Mouse (Mus musculus) intestine, postnatal 0 days (tissue): Measurements from ENCODE around the gene Aimp1. TPM values are rescaled to one million over a fixed set of nuclear protein-coding genes. Genes with fewer than 3 reads are reported as not detected.
A peak's percentile ranks its signal among the peaks of the same experiment; 100 is the strongest.

Experiments used
- ATAC-seq: fragments of 200-750 bp; cut with Nextera tagmentation; 2 replicates; pipeline ENCODE4 v1.8.0; 2017; ENCODE audit warnings: mild to moderate bottlenecking, moderate TSS enrichment, moderate library complexity
- H3K27ac ChIP-seq: fragments of 300-500 bp; sonication (generic); 2 replicates; pipeline ENCODE4 v1.5.1; 2014; ENCODE audit warnings: mild to moderate bottlenecking, low read depth, low read length, moderate library complexity
- H3K27me3 ChIP-seq: fragments of 300-500 bp; sonication (generic); replicated peaks from 2 replicates; pipeline ENCODE4 v1.6.1; 2014; ENCODE audit warnings: low read length, mixed read lengths; ENCODE audit not compliant: control insufficient read depth, insufficient read depth
- H3K36me3 ChIP-seq: fragments of 300-500 bp; sonication (generic); 2 replicates; pipeline ENCODE4 v1.6.1; 2014; ENCODE audit warnings: mild to moderate bottlenecking, moderate library complexity; ENCODE audit not compliant: control insufficient read depth, insufficient read depth
- H3K4me1 ChIP-seq: fragments of 300-500 bp; sonication (generic); replicated peaks from 2 replicates; pipeline ENCODE4 v1.6.1; 2014; ENCODE audit warnings: antibody characterized with exemption, low read length, mixed read lengths; ENCODE audit not compliant: control insufficient read depth, insufficient read depth
- H3K4me2 ChIP-seq: fragments of 300-500 bp; sonication (generic); replicated peaks from 2 replicates; pipeline ENCODE4 v1.6.1; 2014; ENCODE audit warnings: low read depth, mild to moderate bottlenecking, moderate library complexity
- H3K4me3 ChIP-seq: fragments of 300-500 bp; sonication (generic); 2 replicates; pipeline ENCODE4 v1.5.1; 2014; ENCODE audit warnings: low read depth, low read length
- H3K9ac ChIP-seq: fragments of 300-500 bp; sonication (generic); 2 replicates; pipeline ENCODE4 v1.6.1; 2014; ENCODE audit warnings: mild to moderate bottlenecking, low read depth, low read length
- H3K9me3 ChIP-seq: fragments of 300-500 bp; sonication (generic); 2 replicates; pipeline ENCODE4 v1.6.1; 2016; ENCODE audit warnings: mixed run types; ENCODE audit not compliant: control insufficient read depth
- CTCF ChIP-seq: sonication (generic); IDR thresholded peaks from 2 replicates; pipeline ENCODE4 v1.5.1; 2016; ENCODE audit warnings: low read depth, mild to moderate bottlenecking, control low read depth, antibody characterized with exemption, moderate library complexity
- WGBS: fragments of 180-500 bp; shearing (Covaris S2); extraction: QIAGEN DNeasy Blood & Tissue Kit; methylation state at CpG from one replicate; pipeline ENCODE4 v1.1.7; 2014; 5-methylcytosine and 5-hydroxymethylcytosine counted together
- polyA plus RNA-seq: library from polyadenylated mRNA; unstranded; fragments of >200 nt; fragmentation: Nextera tagmentation; extraction: Ambion mirVana; gene quantifications from 2 replicates; pipeline ENCODE4 v1.2.1, GENCODE M21; 2015

The Aimp1 gene
- polyA plus RNA-seq, 1 experiment from 2014 or later: 73.0 TPM

GRCm38 (mm10) chr3:132629601-132630239 lies 54.5 kb downstream of the Aimp1 start, which contains the start of gene Gimd1:
TSS of gene Gimd1 (plus strand) at chr3:132629820.
- WGBS: 47% methylated on average over 11 of the region's 11 CpGs
- TF ChIP-seq CTCF: no peak
- Histone ChIP-seq H3K9ac (0 out of 2 replicates have a peak within 1 kb of the TSS, but pooled peaks have one; percentile 17), H3K4me3 (peak within 1 kb of the TSS; percentile 45), H3K4me1 (no peaks in the 10 kb centered on the region), H3K27me3 (no peaks in the 10 kb centered on the region), H3K4me2 (peak within 1 kb of the TSS; percentile 52), H3K27ac (peak within 1 kb of the TSS; percentile 90), H3K36me3 (no peaks in the 10 kb centered on the region), H3K9me3 (no peaks in the 10 kb centered on the region)
- ATAC-seq: peak; percentile 96

GRCm38 (mm10) chr3:132628741-132629140 lies 55.4 kb downstream of the Aimp1 start:
- no peaks in the 10 kb centered on the region for H3K4me1 ChIP-seq
- no peak overlapping the region for H3K9ac ChIP-seq
- H3K27ac ChIP-seq: no peak overlapping the region
- no peaks in the 10 kb centered on the region for H3K9me3 ChIP-seq
- no peaks in the 10 kb centered on the region for H3K27me3 ChIP-seq
- no peak for ATAC-seq
- no peaks in the 10 kb centered on the region for H3K36me3 ChIP-seq
- 38% methylated on average over 8 of the region's 8 CpGs for WGBS
- peak overlapping the region; percentile 52; the same call in 1 of the 2 replicates for H3K4me2 ChIP-seq
- no peak overlapping the region for H3K4me3 ChIP-seq
- TF ChIP-seq CTCF: peak; percentile 61

Other genes with a start within 250 kb of the Aimp1 start
- 85.7 and 89.0 TPM in 2 replicates for gene Gimd1, start 54.5 kb downstream of the Aimp1 start, polyA plus RNA-seq
- 7.7 and 9.5 TPM in 2 replicates for gene Tbck, start 226 bp downstream of the Aimp1 start, polyA plus RNA-seq